Mouse (Mus musculus): ENCODE results near the gene Ubxn6. TPM values are rescaled to one million over a fixed set of nuclear protein-coding genes. Genes with fewer than 3 reads are reported as not detected.

Gene Ubxn6
- total RNA-seq, 2 experiments from 2014 or later: 83.3 to 87.4 TPM

DNA sequence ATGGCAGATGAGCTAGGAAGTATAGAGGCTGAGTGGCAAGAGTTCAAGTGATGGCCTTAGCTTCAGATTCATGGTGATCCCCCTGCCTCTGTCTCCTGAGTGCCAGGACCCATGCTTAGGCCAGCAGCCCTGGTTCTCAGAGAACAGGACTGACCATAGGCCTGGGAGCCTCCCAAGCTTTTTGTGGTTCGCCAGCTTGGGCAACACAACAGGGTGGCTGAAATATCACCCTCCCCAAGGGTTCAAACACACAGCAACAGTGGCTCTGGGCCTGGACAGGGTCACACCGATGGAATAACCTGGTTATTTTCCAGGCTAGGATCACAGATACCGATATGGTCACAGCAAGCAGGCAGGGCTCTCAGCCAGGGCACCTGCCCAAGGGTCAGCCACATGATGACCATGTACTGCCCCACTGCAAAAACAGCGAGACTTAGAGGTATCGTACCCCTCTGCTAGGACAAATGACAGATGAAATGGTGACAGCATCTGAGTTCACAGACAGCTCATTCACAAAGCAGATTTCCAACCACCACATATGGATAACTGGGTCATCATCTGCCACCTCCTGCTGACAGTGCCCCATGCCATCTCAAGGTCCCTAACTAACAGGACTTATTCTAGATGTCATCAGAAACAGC, 46.9 kb downstream of the Ubxn6 start:
- no peak for DNase-seq (ENCODE audit: extremely low spot score in 1 of 2, low spot score in 1 of 2)

- no peak for DNase-seq (ENCODE audit: extremely low spot score in 1 of 2, low spot score in 1 of 2)
Measured at GRCm38 (mm10) chr17:56026881-56027280, 47.9 kb downstream of the Ubxn6 start.

- DNase-seq (ENCODE audit: extremely low spot score in 1 of 2, low spot score in 1 of 2): no peak
Measured at GRCm38 (mm10) chr17:56026303-56026702, 48.5 kb downstream of the Ubxn6 start.

DNA sequence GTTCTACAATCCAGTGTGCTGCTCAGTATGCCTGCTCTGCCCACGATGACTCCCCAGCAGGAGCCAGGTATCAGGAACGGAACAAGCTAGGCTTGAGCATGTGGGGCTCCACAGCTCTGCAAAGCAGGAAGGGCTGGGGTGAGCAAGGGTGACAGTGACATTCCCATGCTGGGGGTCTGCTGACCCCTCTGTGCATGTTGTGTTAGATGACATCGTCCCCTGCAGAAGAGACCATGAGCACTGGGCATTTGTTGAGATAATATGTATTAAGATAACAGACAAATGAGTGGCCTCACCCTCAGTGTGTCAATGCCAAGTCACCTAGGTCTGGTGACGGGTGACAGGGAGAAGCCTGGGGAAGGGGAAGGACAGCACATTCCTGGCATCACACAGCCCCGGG, 49.9 kb downstream of the Ubxn6 start:
- no peak for DNase-seq (ENCODE audit: extremely low spot score in 1 of 2, low spot score in 1 of 2)

DNA sequence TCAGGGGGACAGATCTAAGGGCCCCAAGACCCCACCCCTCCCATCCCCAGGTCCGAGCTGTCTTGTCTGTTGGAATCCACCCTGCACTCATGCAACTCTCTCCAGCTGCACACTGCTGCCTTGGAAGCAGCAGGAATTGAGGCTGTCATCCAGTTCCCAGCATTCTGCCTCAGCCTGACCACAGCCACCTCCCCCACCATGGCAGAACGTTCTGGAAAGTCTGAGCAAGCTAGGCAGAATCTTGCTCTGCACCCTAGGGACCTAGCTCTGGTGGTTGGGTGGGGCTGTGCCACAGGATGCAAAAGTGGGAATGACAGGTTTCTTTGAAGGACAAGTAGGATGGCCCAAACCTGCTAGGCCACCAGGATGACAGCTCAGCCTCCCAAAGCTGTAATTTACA, 50.4 kb downstream of the Ubxn6 start:
- DNase-seq (ENCODE audit: extremely low spot score in 1 of 2, low spot score in 1 of 2): no peak

GRCm38 (mm10) chr17:56023386-56023785, 51.4 kb downstream of the Ubxn6 start:
- DNase-seq (ENCODE audit: extremely low spot score in 1 of 2, low spot score in 1 of 2): no peak

DNA sequence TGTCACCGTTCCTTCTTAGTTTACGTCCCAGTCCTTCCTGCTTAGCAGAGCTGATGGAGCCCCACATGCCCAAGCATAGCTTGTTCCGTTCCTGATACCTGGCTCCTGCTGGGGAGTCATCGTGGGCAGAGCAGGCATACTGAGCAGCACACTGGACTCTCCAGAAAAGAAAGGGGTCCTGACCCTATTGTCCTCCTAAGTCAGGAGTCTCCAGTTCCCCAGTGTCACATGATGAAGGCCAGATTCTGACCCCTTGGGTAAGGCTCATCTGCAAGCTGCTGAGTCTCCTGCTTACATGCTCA, 51.9 kb downstream of the Ubxn6 start:
- DNase-seq (ENCODE audit: extremely low spot score in 1 of 2, low spot score in 1 of 2): no peak

- no peak for DNase-seq (ENCODE audit: extremely low spot score in 1 of 2, low spot score in 1 of 2)
Measured at GRCm38 (mm10) chr17:56022131-56022988, 52.5 kb downstream of the Ubxn6 start.

DNA sequence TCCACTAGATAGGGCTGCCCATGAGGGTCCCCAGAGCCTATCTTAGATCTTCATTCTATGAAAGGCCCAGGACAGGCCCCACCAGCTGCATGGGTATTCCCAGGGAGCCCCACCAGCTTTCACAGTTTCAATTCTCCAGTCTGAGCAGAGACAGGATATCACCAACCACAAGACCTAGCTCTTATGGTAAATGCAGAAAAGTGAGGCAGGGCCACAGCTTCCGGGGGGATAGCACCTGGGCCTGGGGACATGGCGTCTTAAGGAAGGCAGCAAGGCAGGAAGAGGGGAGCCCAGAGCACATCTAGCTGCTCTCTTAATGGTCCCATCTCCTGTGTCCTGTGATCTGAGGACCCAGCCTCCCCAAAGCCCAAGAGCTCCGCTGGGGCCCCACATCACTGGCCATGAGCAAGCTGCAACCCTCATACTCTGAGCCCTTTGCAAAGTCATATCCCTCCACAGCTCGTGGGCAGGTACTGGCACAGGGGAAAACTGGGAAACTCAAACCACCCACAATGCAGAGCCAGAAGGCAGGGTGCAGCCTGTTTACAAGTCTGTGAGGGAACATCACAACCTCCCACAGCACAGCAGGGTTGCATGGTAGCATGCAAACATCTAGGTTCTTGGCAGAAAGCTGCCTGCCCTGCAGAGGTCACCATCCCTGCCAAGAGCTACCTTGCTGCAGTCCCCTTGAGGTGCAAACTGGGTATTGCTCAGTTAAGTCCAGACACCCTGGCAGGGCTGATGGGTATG, 53.5 kb downstream of the Ubxn6 start:
- no peak for DNase-seq (ENCODE audit: extremely low spot score in 1 of 2, low spot score in 1 of 2)

DNA sequence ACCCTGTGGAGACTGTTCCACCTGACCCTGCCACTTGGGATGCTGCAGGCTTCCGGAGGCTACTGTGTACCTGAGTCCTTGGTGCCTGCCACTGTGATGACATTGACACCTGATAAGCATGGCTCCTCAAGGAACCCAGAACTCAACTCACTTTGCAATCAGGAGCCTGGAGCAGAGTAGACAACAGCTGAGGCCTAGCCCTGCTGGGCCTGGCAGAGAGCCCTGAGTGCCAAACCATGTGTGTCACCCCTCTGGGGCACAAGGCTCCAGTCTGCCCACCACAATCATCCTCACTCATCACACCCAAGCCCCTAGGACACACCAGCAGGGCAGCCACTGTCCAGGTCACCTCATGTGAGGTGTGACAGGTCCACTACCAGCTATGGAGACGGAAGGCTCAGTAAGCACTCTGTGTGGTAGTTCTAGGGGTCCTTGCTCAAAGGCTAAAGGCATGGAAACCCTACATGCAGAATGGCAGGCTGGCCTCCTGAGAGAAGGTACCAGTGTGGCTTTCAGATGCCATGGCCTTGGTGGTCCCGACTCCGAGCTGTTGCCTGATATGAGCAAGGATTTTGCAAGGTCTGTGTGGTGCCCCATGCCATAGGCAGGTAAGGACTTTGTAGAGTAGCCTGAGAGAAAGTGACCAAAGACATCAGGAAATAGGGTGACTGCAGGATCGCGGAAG, 54.3 kb downstream of the Ubxn6 start:
- no peak for DNase-seq (ENCODE audit: extremely low spot score in 1 of 2, low spot score in 1 of 2)

DNA sequence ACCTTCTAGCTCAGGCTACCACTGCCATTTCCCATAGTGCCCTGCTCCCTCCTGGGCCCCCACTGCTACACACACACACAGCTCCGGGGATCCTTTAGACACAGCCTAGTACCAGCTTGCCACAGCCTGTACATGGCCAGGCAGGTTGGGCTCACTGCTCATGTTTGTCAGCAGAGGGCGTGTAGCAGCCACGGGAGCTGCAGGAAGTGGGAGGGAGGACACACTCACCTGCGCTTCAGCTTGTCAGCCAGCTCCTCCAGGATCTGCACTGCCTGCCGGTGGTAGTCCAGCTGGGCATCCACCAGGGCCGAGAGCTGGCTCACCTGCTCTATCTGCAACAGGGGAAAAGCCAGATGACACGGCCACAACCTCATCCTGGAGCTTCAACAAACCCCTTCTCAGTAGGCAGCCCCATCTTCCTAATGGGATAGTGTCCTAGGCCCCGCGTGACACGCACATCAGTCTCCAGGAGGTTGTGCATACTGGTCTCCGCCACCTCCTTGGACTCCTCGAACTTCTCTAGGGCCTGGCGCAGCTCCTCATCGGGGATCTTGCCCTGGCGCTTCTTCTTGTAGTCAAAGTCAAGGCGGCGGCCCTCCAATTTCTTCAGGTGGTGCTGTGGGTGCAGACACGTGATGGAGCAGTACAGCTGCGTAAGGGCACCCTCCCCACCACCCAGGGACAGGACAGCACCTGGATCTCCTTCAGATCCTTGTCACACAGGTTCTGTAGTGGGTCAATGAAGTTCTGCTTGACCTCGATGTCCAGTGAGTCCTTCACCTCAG, 56.3 kb downstream of the Ubxn6 start:
- DNase-seq (ENCODE audit: extremely low spot score in 1 of 2, low spot score in 1 of 2): no peak

GRCm38 (mm10) chr17:56017848-56018247, 57.0 kb downstream of the Ubxn6 start:
- DNase-seq (ENCODE audit: extremely low spot score in 1 of 2, low spot score in 1 of 2): no peak

Other genes with a start within 250 kb of the Ubxn6 start
- gene Zfp119a, start 196.1 kb downstream of the Ubxn6 start, total RNA-seq (2021): 1 to 10 TPM; 6.1 to 7.0 TPM
- gene Zfp959, start 182.9 kb downstream of the Ubxn6 start, total RNA-seq (2021): 1 to 10 TPM; 5.8 TPM
- 1 to 10 TPM; 3.1 to 3.4 TPM for gene Zfp119b, start 125.5 kb downstream of the Ubxn6 start, total RNA-seq (2021)
- gene Ebi3, start 122.4 kb downstream of the Ubxn6 start, total RNA-seq (2021): 1 to 10 TPM; 2.3 to 2.8 TPM
- 10 to 100 TPM; 16.7 to 16.9 TPM for gene Yju2, start 115.9 kb downstream of the Ubxn6 start, total RNA-seq (2021)
- gene Shd, start 104.6 kb downstream of the Ubxn6 start, total RNA-seq (2021): 10 to 100 TPM; 24.3 to 29.0 TPM
- 10 to 100 TPM; 72.4 to 82.6 TPM for gene Fsd1, start 88.5 kb downstream of the Ubxn6 start, total RNA-seq (2021)
- gene Stap2, start 69.4 kb downstream of the Ubxn6 start, total RNA-seq (2021): 1 to 10 TPM; 2.7 to 3.2 TPM
- gene Mpnd, start 69.3 kb downstream of the Ubxn6 start, total RNA-seq (2021): 100 to 1,000 TPM; 110 to 116 TPM
- 10 to 100 TPM; 63.1 to 64.0 TPM for gene Sh3gl1, start 38.4 kb downstream of the Ubxn6 start, total RNA-seq (2021)
- gene Chaf1a, start 34.6 kb downstream of the Ubxn6 start, total RNA-seq (2021): 1 to 10 TPM; 3.9 to 4.9 TPM
- gene Hdgfl2, start 4.6 kb upstream of the Ubxn6 start, total RNA-seq (2021): 100 to 1,000 TPM in 1 of 2 experiments, 10 to 100 TPM in 1; 96.4 to 126 TPM
- 1 to 10 TPM in 1 of 2 experiments, under 1 TPM in 1; 0.68 to 2.4 TPM for gene Plin4, start 34.8 kb upstream of the Ubxn6 start, total RNA-seq (2021)
- gene Plin5, start 42.6 kb upstream of the Ubxn6 start, total RNA-seq (2021): under 1 TPM; 0.30 to 0.85 TPM
- gene Lrg1, start 47.0 kb upstream of the Ubxn6 start, total RNA-seq (2021): 1 to 10 TPM; 1.1 to 1.4 TPM
- 100 to 1,000 TPM; 141 to 143 TPM for gene Sema6b, start 65.3 kb upstream of the Ubxn6 start, total RNA-seq (2021)
- gene Tnfaip8l1, start 87.4 kb upstream of the Ubxn6 start, total RNA-seq (2021): 1 to 10 TPM; 5.4 to 6.6 TPM
- gene Mydgf, start 108.9 kb upstream of the Ubxn6 start, total RNA-seq (2021): 10 to 100 TPM; 39.4 to 41.4 TPM
- gene Dpp9, start 143.9 kb upstream of the Ubxn6 start, total RNA-seq (2021): 10 to 100 TPM; 64.7 to 67.3 TPM
- 10 to 100 TPM; 36.1 to 37.0 TPM for gene Fem1a, start 181.8 kb upstream of the Ubxn6 start, total RNA-seq (2021)
- gene Ticam1, start 201.8 kb upstream of the Ubxn6 start, total RNA-seq (2021): 1 to 10 TPM; 5.5 to 6.0 TPM
- gene Plin3, start 217.8 kb upstream of the Ubxn6 start, total RNA-seq (2021): 10 to 100 TPM; 14.6 to 16.7 TPM
- not detected for gene Arrdc5, start 225.3 kb upstream of the Ubxn6 start, total RNA-seq (2021)
- 1 to 10 TPM; 1.7 to 2.0 TPM for gene Uhrf1, start 228.3 kb upstream of the Ubxn6 start, total RNA-seq (2021)